ENCODE assay signal across 7 mouse cellular contexts in genomic region chrX:12159981-12160656, GRCm38 (mm10). TPM values are rescaled to one million over a fixed set of nuclear protein-coding genes. Genes with fewer than 3 reads are reported as not detected.
DNase-seq lines count a peak whose midpoint lies in the region; ATAC-seq and TF ChIP-seq lines count a peak whose summit lies in the region.

Gene Bcor, minus strand, starts transcription at chrX:12160355.

- TF ChIP-seq POLR2A in MEL (IDR thresholded peaks at IDR 0.05; ENCODE audit: control insufficient read depth in 1 of 2, insufficient read depth in 1 of 2, low read depth in 1 of 2, low read length in 2 of 2, poor library complexity in 1 of 2) = no peak
- no peak for TF ChIP-seq POLR2A in bone marrow, adult 2 months (IDR thresholded peaks at IDR 0.05; ENCODE audit: borderline replicate concordance, control insufficient read depth, low read depth, low read length)

- no peaks in the 10 kb centered on the region for H3K27me3 ChIP-seq in MEL (ENCODE audit: control insufficient read depth in 1 of 2, insufficient read depth in 2 of 2, low read length in 2 of 2)
- peaks cover 18% of the 10 kb centered on the region for H3K27me3 ChIP-seq in hindbrain, embryonic 16.5 days (replicated peaks; ENCODE audit: control insufficient read depth, insufficient read depth, low read length)

- no peak for TF ChIP-seq EP300 in MEL (IDR thresholded peaks at IDR 0.05; ENCODE audit: low read depth in 1 of 2, low read length in 2 of 2)

- H3K4me3 ChIP-seq in MEL (ENCODE audit: control insufficient read depth in 1 of 2, insufficient read depth in 1 of 2, low read depth in 2 of 2, low read length in 2 of 2) = no peak within 1 kb of the TSS
- peak within 1 kb of the TSS; percentile 50 for H3K4me3 ChIP-seq in bone marrow, adult 2 months (replicated peaks; ENCODE audit: control insufficient read depth, low read depth, low read length)
- peak within 1 kb of the TSS; percentile 51 for H3K4me3 ChIP-seq in hindbrain, embryonic 16.5 days (ENCODE audit: low read length)

- H3K9me3 ChIP-seq in MEL (replicated peaks; ENCODE audit: insufficient read depth, low read length) = no peaks in the 10 kb centered on the region
- H3K9me3 ChIP-seq in hindbrain, embryonic 16.5 days (ENCODE audit: control insufficient read depth, low read length) = no peaks in the 10 kb centered on the region

- H3K4me1 ChIP-seq in MEL (ENCODE audit: control insufficient read depth in 1 of 2, insufficient read depth in 2 of 2, low read length in 2 of 2) = peaks cover 0 to 13% of the 10 kb centered on the region in 2 experiments; a peak in 2 of 4 replicates
- H3K4me1 ChIP-seq in bone marrow, adult 2 months (ENCODE audit: control insufficient read depth, insufficient read depth, low read length) = no peaks in the 10 kb centered on the region
- H3K4me1 ChIP-seq in hindbrain, embryonic 16.5 days (ENCODE audit: control insufficient read depth, insufficient read depth, low read depth, low read length) = peaks cover 8% of the 10 kb centered on the region

- ATAC-seq in hindbrain, embryonic 16.5 days = peak; percentile 43
- ATAC-seq in megakaryocyte-erythroid progenitor cell, adult 5-6 weeks (replicated peaks; ENCODE audit: low FRiP score, low TSS enrichment, poor library complexity, severe bottlenecking) = no peak

- intact Hi-C loops in left cerebral cortex, postnatal 4 days (cut with DNase I) = no loop called here

- 6% methylated on average over 34 of the region's 56 CpGs for WGBS in bone marrow, adult 2 months
- 8% methylated on average over 39 of the region's 56 CpGs for WGBS in hindbrain, embryonic 16.5 days

- H3K9ac ChIP-seq in MEL (ENCODE audit: control insufficient read depth, low read depth, low read length, poor library complexity, severe bottlenecking) = no peak within 1 kb of the TSS
- peak within 1 kb of the TSS; percentile 67 for H3K9ac ChIP-seq in hindbrain, embryonic 16.5 days (ENCODE audit: low read depth, low read length)

- no peak for TF ChIP-seq CTCF in MEL (IDR thresholded peaks at IDR 0.05 in 2 of 3, conservative IDR thresholded peaks at IDR 0.05 in 1 of 3; ENCODE audit: control insufficient read depth in 1 of 3, insufficient read depth in 1 of 3, low read depth in 2 of 3, low read length in 3 of 3, poor library complexity in 1 of 3, severe bottlenecking in 1 of 3)
- TF ChIP-seq CTCF in bone marrow, adult 2 months (IDR thresholded peaks at IDR 0.05; ENCODE audit: control insufficient read depth, insufficient read depth, low read length) = no peak

- H3K27ac ChIP-seq in MEL (ENCODE audit: control insufficient read depth, low read depth, low read length) = no peak within 1 kb of the TSS
- H3K27ac ChIP-seq in bone marrow, adult 2 months (ENCODE audit: control insufficient read depth, insufficient read depth, low read depth, low read length, poor library complexity) = peak within 1 kb of the TSS; percentile 83
- peak within 1 kb of the TSS; percentile 72 for H3K27ac ChIP-seq in hindbrain, embryonic 16.5 days (ENCODE audit: low read depth, low read length)

- no peak for TF ChIP-seq RAD21 in MEL (IDR thresholded peaks at IDR 0.05; ENCODE audit: low read depth, low read length)

- DNase-seq in MEL (ENCODE audit: low read depth, low spot score) = no peak
- peak; percentile 65 for DNase-seq in gastrocnemius, postnatal 10 days
- no peak for DNase-seq in left cerebral cortex, postnatal 4 days
- peak; percentile 80 to 84 for DNase-seq in spleen, postnatal 36 days (ENCODE audit: low spot score in 2 of 2)

- peak within 1 kb of the TSS; percentile 69 for H3K4me2 ChIP-seq in hindbrain, embryonic 16.5 days (ENCODE audit: low read length)

- no peaks in the 10 kb centered on the region for H3K79me2 ChIP-seq in MEL (ENCODE audit: control insufficient read depth, insufficient read depth, low read length, poor library complexity)

- H3K36me3 ChIP-seq in MEL (ENCODE audit: control insufficient read depth in 1 of 2, insufficient read depth in 2 of 2, low read length in 2 of 2) = no peaks in the 10 kb centered on the region
- H3K36me3 ChIP-seq in hindbrain, embryonic 16.5 days (ENCODE audit: control insufficient read depth, insufficient read depth, low read length) = no peaks in the 10 kb centered on the region

TF ChIP-seq in MEL, 35 proteins besides CTCF, POLR2A, EP300 and RAD21:
- TF ChIP-seq GABPA (IDR thresholded peaks at IDR 0.05; ENCODE audit: low read depth, low read length) (no peak), ZC3H11A (IDR thresholded peaks at IDR 0.05; ENCODE audit: low read depth, low read length) (no peak), TBP (IDR thresholded peaks at IDR 0.05; ENCODE audit: low read depth, low read length) (no peak), UBTF (IDR thresholded peaks at IDR 0.05; ENCODE audit: borderline replicate concordance, insufficient read depth, low read depth, low read length) (no peak), TCF12 (IDR thresholded peaks at IDR 0.05; ENCODE audit: low read depth, low read length) (no peak), NRF1 (IDR thresholded peaks at IDR 0.05; ENCODE audit: insufficient read depth, low read depth, low read length, poor library complexity, severe bottlenecking) (no peak), NELFE (IDR thresholded peaks at IDR 0.05; ENCODE audit: low read depth, low read length) (no peak), JUND (IDR thresholded peaks at IDR 0.05; ENCODE audit: low read depth, low read length) (no peak), BHLHE40 (IDR thresholded peaks at IDR 0.05; ENCODE audit: borderline replicate concordance, low read depth, low read length) (no peak)

RNA-seq across cellular contexts. Expression of gene Bcor, which starts in this region (rescaled TPM):
- 61.6 and 72.2 TPM in 2 replicates for total RNA-seq in MEL (2012; rRNA removed)
- polyA plus RNA-seq in MEL (2012; ENCODE audit: insufficient read depth in 1 of 2, insufficient read length in 2 of 2, low read depth in 1 of 2, low replicate concordance in 2 of 2, missing spikeins in 1 of 2) = 10 to 100 TPM; 44.6 to 88.7 TPM
- polyA plus RNA-seq in bone marrow, adult 2 months (2011; ENCODE audit: insufficient read depth, insufficient read length, low replicate concordance, missing spikeins) = 9.0 and 13.6 TPM in 2 replicates
- total RNA-seq in gastrocnemius, postnatal 10 days (2021) = 10 to 100 TPM; 20.6 to 28.0 TPM
- polyA plus RNA-seq in hindbrain, embryonic 16.5 days (2015; fragmentation: Nextera tagmentation; extraction: Ambion mirVana) = 11.2 and 13.4 TPM in 2 replicates
- 10 to 100 TPM; 30.6 to 31.6 TPM for total RNA-seq in left cerebral cortex, postnatal 4 days (2021)
- total RNA-seq in megakaryocyte-erythroid progenitor cell, adult 5-6 weeks (2014; fragmentation: Nextera tagmentation) = 35.6 and 39.2 TPM in 2 replicates
- total RNA-seq in megakaryocyte-erythroid progenitor cell, adult 5-6 weeks (2017) = 27.5 and 28.9 TPM in 2 replicates

Comparison
In these comparisons a context has a peak if more than half of its experiments do, and no peak if none do; other contexts are left out.
1. DNase-seq: peak in gastrocnemius, postnatal 10 days (single experiment) and spleen, postnatal 36 days (2 of 2); none in MEL (single experiment) and left cerebral cortex, postnatal 4 days (single experiment).
2. H3K4me3 ChIP-seq: peak in bone marrow, adult 2 months (single experiment) and hindbrain, embryonic 16.5 days (single experiment); none in MEL (0 of 2).